Mouse (Mus musculus) stomach, embryonic 15.5 days (tissue): ENCODE results near the gene Pard3b. TPM values are rescaled to one million over a fixed set of nuclear protein-coding genes. Genes with fewer than 3 reads are reported as not detected.

Experiments
- ATAC-seq: fragments of 200-750 bp; cut with Nextera tagmentation; 2 replicates; pipeline ENCODE4 v1.8.0; 2017; ENCODE audit warnings: low read depth, moderate number of reproducible peaks, moderate TSS enrichment; ENCODE audit not compliant: insufficient read depth, low FRiP score
- H3K27ac ChIP-seq: fragments of 300-500 bp; sonication (generic); 2 replicates; pipeline ENCODE4 v1.5.1; 2015; ENCODE audit warnings: mild to moderate bottlenecking, inconsistent platforms
- H3K27me3 ChIP-seq: fragments of 300-500 bp; sonication (generic); replicated peaks from 2 replicates; pipeline ENCODE4 v1.6.1; 2015; ENCODE audit warnings: inconsistent platforms
- H3K36me3 ChIP-seq: fragments of 300-500 bp; sonication (generic); 2 replicates; pipeline ENCODE4 v1.6.1; 2015; ENCODE audit warnings: inconsistent platforms
- H3K4me1 ChIP-seq: fragments of 300-500 bp; sonication (generic); 2 replicates; pipeline ENCODE4 v1.6.1; 2015; ENCODE audit warnings: inconsistent platforms
- H3K4me2 ChIP-seq: fragments of 300-500 bp; sonication (generic); 2 replicates; pipeline ENCODE4 v1.6.1; 2015; ENCODE audit warnings: mild to moderate bottlenecking, inconsistent platforms
- H3K4me3 ChIP-seq: fragments of 300-500 bp; sonication (generic); replicated peaks from 2 replicates; pipeline ENCODE4 v1.5.1; 2015; ENCODE audit warnings: inconsistent platforms
- H3K9ac ChIP-seq: fragments of 300-500 bp; sonication (generic); 2 replicates; pipeline ENCODE4 v1.6.1; 2015; ENCODE audit warnings: inconsistent platforms
- H3K9me3 ChIP-seq: fragments of 300-500 bp; sonication (generic); 2 replicates; pipeline ENCODE4 v1.6.1; 2016; ENCODE audit warnings: inconsistent platforms
- WGBS: fragments of 180-500 bp; shearing (Covaris S2); methylation state at CpG from one replicate; pipeline ENCODE4 v1.1.7; 2015; 5-methylcytosine and 5-hydroxymethylcytosine counted together
- polyA plus RNA-seq: library from polyadenylated mRNA; unstranded; fragments of >200 nt; fragmentation: Nextera tagmentation; extraction: Ambion mirVana; gene quantifications from 2 replicates; pipeline ENCODE4 v1.2.1, GENCODE M21; 2015

Pard3b gene
- polyA plus RNA-seq, 1 experiment from 2014 or later = 28.9 TPM

DNA sequence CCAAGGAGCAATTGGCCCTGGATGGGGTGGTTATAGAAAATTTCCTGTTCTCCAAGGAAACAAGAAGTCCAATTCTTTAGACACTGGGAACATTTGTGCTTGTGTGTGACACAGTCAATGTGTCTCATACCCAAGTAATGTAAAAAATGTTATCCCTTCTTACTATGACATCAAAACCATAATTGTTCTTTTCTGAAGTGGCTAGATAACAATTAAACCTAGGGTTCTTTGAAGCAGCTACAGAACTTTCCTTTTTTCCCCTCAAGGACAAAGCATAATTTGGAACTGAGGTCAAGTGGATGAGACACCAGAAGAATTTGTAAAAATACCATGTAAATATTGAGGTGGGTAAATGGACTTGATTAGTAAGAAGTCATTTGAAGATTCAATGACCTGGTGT, 140.1 kb downstream of the Pard3b start:
- ATAC-seq = no peak

DNA sequence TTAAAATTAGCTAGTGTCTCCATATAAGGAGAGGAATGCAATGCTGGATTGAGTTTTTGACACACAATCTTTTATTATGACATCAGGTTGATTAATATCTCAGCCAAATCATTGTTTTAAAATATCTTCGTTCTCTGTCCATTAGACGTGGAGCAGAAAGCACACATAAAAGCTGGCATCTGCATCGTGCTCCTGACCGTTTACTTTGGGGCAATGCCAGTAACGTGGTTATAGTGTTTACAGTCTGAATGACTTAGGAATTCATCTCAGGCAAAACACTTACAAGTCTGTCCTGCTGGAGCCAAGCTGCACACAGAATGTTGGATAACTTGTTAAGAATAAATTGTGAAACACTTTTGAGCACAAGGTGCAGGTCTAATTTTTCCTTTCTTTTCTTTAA, 141.3 kb downstream of the Pard3b start:
- WGBS = 13% methylated on average over 5 of the region's 5 CpGs
- Histone ChIP-seq H3K4me1 (no peaks in the 10 kb centered on the region), H3K36me3 (no peaks in the 10 kb centered on the region), H3K9ac (no peak overlapping the region), H3K4me2 (no peak overlapping the region), H3K27me3 (no peaks in the 10 kb centered on the region), H3K4me3 (no peak overlapping the region), H3K9me3 (no peaks in the 10 kb centered on the region), H3K27ac (no peak overlapping the region)
- peak; percentile 58; the same call in 1 of the 2 replicates for ATAC-seq

More for the DNA sequence above, 140.1 kb downstream of the Pard3b start:
- Histone ChIP-seq H3K4me3 (no peak overlapping the region), H3K4me1 (no peaks in the 10 kb centered on the region), H3K27me3 (no peaks in the 10 kb centered on the region), H3K4me2 (no peak overlapping the region), H3K27ac (no peak overlapping the region), H3K36me3 (no peaks in the 10 kb centered on the region), H3K9me3 (no peaks in the 10 kb centered on the region), H3K9ac (no peak overlapping the region)

DNA sequence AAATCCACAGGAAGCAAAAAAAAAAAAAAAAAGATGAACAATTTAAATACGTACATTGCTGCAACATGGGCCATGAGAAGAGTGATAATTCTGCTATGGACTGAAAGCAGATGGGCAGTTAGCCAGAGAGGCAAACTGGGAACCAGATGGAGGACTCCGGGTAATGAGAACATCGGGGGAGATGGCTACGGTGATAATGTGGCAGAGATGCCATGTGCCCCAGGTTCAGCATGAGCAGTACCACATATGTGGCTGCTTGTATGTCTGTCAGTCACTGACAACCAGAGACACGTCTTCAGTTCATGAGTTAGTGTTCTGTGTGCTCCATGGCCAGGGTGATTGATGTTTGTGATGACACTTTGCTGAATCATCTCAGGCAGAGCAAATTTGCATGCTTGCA, 157.7 kb downstream of the Pard3b start:
- no peak for ATAC-seq
- Histone ChIP-seq H3K27ac (no peak overlapping the region), H3K4me1 (no peaks in the 10 kb centered on the region), H3K36me3 (no peaks in the 10 kb centered on the region), H3K9ac (no peak overlapping the region), H3K4me3 (no peak overlapping the region), H3K27me3 (no peaks in the 10 kb centered on the region), H3K9me3 (no peaks in the 10 kb centered on the region), H3K4me2 (no peak overlapping the region)
- WGBS = 76% methylated on average over 5 of the region's 5 CpGs

- ATAC-seq = no peak
- H3K27ac ChIP-seq = no peak overlapping the region
- no peaks in the 10 kb centered on the region for H3K9me3 ChIP-seq
- no peaks in the 10 kb centered on the region for H3K27me3 ChIP-seq
- no peak overlapping the region for H3K4me2 ChIP-seq
- H3K36me3 ChIP-seq = no peaks in the 10 kb centered on the region
- 21% methylated on average over 1 of the region's 1 CpGs for WGBS
- no peak overlapping the region for H3K4me3 ChIP-seq
- H3K9ac ChIP-seq = no peak overlapping the region
- H3K4me1 ChIP-seq = no peaks in the 10 kb centered on the region
Measured at GRCm38 (mm10) chr1:61820213-61820612, 181.6 kb downstream of the Pard3b start.

- Histone ChIP-seq H3K36me3 (no peaks in the 10 kb centered on the region), H3K4me2 (no peak overlapping the region), H3K4me3 (no peak overlapping the region), H3K9ac (no peak overlapping the region), H3K27me3 (no peaks in the 10 kb centered on the region), H3K9me3 (no peaks in the 10 kb centered on the region), H3K27ac (no peak overlapping the region), H3K4me1 (no peaks in the 10 kb centered on the region)
- ATAC-seq = no peak
- WGBS = 88% methylated on average over 3 of the region's 3 CpGs
Measured at GRCm38 (mm10) chr1:61825560-61826191, 187.1 kb downstream of the Pard3b start.

DNA sequence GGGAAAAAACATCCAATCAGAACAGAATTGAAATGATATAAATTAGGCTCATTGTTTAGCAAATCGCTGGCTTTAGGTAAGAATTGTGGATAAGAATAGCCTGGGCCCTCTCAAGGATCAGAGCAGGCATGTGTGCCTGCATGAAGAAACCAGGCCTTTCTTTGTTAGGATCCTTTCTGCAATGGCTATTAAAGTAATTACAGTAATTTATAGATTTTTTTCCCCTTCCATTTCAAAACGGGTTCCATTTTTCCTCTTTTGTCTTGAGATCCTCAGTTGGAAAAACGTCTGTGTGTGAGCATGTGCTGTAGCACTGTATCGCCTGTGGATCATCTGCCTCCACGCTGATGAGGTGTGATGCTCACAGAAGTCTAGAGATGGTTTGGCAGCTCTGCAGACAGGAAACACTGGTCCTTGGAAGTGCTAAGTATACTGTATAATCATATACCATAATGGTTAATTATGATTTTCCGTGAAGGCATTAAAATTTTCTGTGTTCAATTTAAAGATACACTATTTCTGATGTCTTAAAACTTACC, 198.5 kb downstream of the Pard3b start:
- H3K36me3 ChIP-seq = no peaks in the 10 kb centered on the region
- H3K4me1 ChIP-seq = no peaks in the 10 kb centered on the region
- H3K9me3 ChIP-seq = no peaks in the 10 kb centered on the region
- no peak for ATAC-seq
- H3K27me3 ChIP-seq = no peaks in the 10 kb centered on the region
- H3K27ac ChIP-seq = no peak overlapping the region
- H3K4me2 ChIP-seq = no peak overlapping the region
- no peak overlapping the region for H3K9ac ChIP-seq
- WGBS = 67% methylated on average over 6 of the region's 6 CpGs
- H3K4me3 ChIP-seq = no peak overlapping the region

- no peaks in the 10 kb centered on the region for H3K4me1 ChIP-seq
- no peak for ATAC-seq
- H3K27ac ChIP-seq = no peak overlapping the region
- H3K9ac ChIP-seq = no peak overlapping the region
- H3K36me3 ChIP-seq = no peaks in the 10 kb centered on the region
- H3K4me2 ChIP-seq = no peak overlapping the region
- no peaks in the 10 kb centered on the region for H3K9me3 ChIP-seq
- H3K27me3 ChIP-seq = no peaks in the 10 kb centered on the region
- H3K4me3 ChIP-seq = no peak overlapping the region
Measured at GRCm38 (mm10) chr1:61846606-61847005, 208.0 kb downstream of the Pard3b start.

DNA sequence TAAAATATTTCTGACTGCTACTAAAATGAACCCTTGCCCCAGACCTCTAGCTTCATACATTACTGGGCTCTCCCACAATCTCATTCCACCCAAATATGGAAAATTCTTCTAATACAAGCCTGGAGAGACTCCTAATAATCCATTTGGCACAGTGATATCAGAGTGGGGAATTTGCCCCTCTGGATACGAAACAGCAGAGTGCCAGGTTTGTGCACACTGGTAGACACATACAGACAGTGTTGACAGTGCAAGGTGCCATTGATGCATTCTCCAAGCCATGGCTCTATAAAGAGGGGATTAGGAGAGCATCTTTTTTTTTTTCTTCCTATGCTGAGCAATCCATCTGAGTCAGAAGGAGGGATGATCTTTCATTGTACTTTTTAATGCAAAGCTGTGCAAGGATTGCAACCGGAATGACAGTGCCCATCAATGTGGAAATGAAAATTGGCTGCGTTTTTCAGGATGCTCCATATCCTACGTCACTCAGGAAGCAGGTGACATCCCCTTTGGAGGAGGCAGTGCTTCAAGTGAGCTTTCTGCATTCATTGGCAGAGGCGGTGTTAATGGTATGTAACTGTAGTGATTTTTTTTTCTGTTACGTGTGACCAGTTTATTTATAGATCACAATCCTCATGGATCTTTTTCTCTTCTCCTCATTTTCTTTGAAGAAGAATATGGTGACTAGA, 210.5 kb downstream of the Pard3b start:
- Histone ChIP-seq H3K4me2 (no peak overlapping the region), H3K36me3 (no peaks in the 10 kb centered on the region), H3K4me3 (no peak overlapping the region), H3K4me1 (no peaks in the 10 kb centered on the region), H3K27ac (no peak overlapping the region), H3K9ac (no peak overlapping the region), H3K9me3 (no peaks in the 10 kb centered on the region), H3K27me3 (no peaks in the 10 kb centered on the region)
- WGBS = 77% methylated on average over 6 of the region's 6 CpGs
- no peak for ATAC-seq

DNA sequence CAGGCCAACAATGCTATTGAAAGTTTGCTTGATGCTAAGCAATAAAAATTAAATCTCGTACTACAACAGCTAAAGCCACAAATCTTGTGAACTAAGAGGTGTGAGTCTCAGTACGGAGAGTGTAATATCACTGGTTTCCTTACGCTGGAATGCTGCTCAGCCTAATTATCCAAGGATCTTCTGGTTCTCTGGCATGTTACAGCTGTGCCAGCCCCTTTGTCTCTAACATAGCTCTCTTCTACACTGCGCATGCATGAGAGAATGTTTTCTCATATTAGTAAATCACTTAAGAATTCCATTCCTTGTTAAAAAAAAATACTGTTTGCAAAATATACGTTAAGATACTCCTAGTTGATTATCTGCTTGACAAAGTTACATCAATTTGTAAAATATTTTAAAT, 211.8 kb downstream of the Pard3b start:
- no peak overlapping the region for H3K27ac ChIP-seq
- no peak overlapping the region for H3K4me2 ChIP-seq
- H3K27me3 ChIP-seq = no peaks in the 10 kb centered on the region
- no peak overlapping the region for H3K9ac ChIP-seq
- no peak for ATAC-seq
- no peaks in the 10 kb centered on the region for H3K36me3 ChIP-seq
- H3K4me3 ChIP-seq = no peak overlapping the region
- no peaks in the 10 kb centered on the region for H3K9me3 ChIP-seq
- 67% methylated on average over 5 of the region's 5 CpGs for WGBS
- no peaks in the 10 kb centered on the region for H3K4me1 ChIP-seq

GRCm38 (mm10) chr1:61851176-61851575, 212.6 kb downstream of the Pard3b start:
- Histone ChIP-seq H3K27ac (no peak overlapping the region), H3K4me3 (no peak overlapping the region), H3K4me2 (no peak overlapping the region), H3K27me3 (no peaks in the 10 kb centered on the region), H3K36me3 (no peaks in the 10 kb centered on the region), H3K9ac (no peak overlapping the region), H3K9me3 (no peaks in the 10 kb centered on the region), H3K4me1 (no peaks in the 10 kb centered on the region)
- WGBS = 49% methylated on average over 5 of the region's 5 CpGs
- no peak for ATAC-seq

DNA sequence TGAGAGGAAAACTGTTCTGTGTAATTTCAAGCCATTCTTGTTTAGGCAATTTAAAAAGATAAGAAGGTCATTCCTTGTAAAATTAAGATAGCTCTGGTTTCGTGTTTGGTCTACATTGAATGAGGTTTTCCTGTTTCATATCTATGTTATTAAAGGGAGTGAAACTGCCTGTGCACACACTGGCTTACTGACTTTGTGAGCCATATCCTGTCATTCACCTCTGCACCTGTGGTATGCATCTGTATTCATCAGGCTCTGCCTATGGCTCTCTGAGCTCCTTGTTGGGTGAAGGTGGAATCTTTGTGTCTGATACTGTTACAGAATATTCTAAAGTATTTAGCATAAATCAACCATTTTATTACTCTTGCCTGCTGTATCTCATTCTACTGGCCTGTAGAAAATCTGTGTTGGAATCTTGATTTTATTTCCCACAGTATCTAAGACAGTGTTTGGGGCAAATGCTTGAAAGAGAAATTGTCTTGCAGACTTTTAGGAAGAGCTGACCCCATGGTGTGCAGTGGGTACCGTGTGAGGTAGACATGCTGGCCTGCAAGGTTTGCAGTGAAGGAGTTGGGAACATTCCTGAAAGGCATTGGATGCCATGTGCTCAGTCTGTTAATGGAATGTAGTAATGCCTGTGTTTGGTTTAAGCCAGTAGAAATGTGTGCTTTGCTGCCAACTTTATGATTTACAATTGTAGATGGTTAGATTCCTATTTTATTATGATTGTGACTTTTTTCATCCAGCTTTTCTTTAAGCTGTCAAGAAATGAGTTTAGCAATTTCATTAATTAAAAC, 228.9 kb downstream of the Pard3b start:
- no peaks in the 10 kb centered on the region for H3K36me3 ChIP-seq
- H3K27ac ChIP-seq = no peak overlapping the region
- no peak overlapping the region for H3K4me2 ChIP-seq
- no peak for ATAC-seq
- H3K9me3 ChIP-seq = no peaks in the 10 kb centered on the region
- no peak overlapping the region for H3K9ac ChIP-seq
- H3K4me3 ChIP-seq = no peak overlapping the region
- no peaks in the 10 kb centered on the region for H3K27me3 ChIP-seq
- 46% methylated on average over 2 of the region's 2 CpGs for WGBS
- peaks cover 2% of the 10 kb centered on the region; the same call in 1 of the 2 replicates for H3K4me1 ChIP-seq

DNA sequence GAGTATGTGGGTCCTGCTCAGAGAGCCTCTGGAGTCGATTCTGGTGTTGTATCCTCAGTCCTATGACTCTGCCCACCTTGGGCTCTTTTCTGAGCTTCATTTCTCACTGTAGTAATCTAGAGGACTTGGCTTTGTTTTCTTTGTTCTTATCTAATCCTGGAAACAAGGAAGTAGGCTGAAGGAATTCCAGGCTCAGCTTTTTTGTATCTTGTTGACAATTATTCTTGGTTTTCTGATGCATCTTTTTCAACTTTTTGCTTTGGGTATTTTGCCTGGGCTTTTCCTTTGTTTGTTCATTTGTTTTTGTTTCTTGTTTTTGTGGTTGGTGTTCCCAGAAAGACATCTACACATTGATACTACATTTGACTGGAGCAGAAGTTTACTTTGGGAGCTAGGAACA, 236.3 kb downstream of the Pard3b start:
- WGBS = 58% methylated on average over 1 of the region's 1 CpGs
- no peaks in the 10 kb centered on the region for H3K36me3 ChIP-seq
- ATAC-seq = no peak
- H3K4me1 ChIP-seq = no peaks in the 10 kb centered on the region
- H3K27ac ChIP-seq = no peak overlapping the region
- no peak overlapping the region for H3K4me2 ChIP-seq
- H3K27me3 ChIP-seq = no peaks in the 10 kb centered on the region
- no peak overlapping the region for H3K4me3 ChIP-seq
- no peaks in the 10 kb centered on the region for H3K9me3 ChIP-seq
- H3K9ac ChIP-seq = no peak overlapping the region
